Mouse (Mus musculus) cerebellum, adult 2 months (tissue): Measurements from ENCODE around the gene Shc4.

Source experiments
- CTCF ChIP-seq: fragments of 200-500 bp; IDR thresholded peaks from 2 replicates; pipeline ENCODE4 v1.5.1; 2011; ENCODE audit warnings: low read depth, mild to moderate bottlenecking, control low read depth, low read length, moderate library complexity, borderline replicate concordance; ENCODE audit not compliant: insufficient read depth
- POLR2A ChIP-seq: fragments of 200-500 bp; IDR thresholded peaks from 2 replicates; pipeline ENCODE4 v1.6.1; 2011; ENCODE audit warnings: low read length, control low read depth, borderline replicate concordance; ENCODE audit not compliant: insufficient read depth

GRCm38 (mm10) chr2:125650038-125650437 lies 73.9 kb downstream of the Shc4 start:
- TF ChIP-seq CTCF, result no peak
- TF ChIP-seq POLR2A, result no peak
